Mouse (Mus musculus) forelimb bud, embryonic 11.5 days (tissue): ENCODE measurements around the gene Fut9.

Experiments
- DNase-seq: peaks from one replicate; pipeline ENCODE4 v3.0.0-alpha.2; 2012; ENCODE audit warnings: low read depth, low spot score

Fut9 gene

DNA sequence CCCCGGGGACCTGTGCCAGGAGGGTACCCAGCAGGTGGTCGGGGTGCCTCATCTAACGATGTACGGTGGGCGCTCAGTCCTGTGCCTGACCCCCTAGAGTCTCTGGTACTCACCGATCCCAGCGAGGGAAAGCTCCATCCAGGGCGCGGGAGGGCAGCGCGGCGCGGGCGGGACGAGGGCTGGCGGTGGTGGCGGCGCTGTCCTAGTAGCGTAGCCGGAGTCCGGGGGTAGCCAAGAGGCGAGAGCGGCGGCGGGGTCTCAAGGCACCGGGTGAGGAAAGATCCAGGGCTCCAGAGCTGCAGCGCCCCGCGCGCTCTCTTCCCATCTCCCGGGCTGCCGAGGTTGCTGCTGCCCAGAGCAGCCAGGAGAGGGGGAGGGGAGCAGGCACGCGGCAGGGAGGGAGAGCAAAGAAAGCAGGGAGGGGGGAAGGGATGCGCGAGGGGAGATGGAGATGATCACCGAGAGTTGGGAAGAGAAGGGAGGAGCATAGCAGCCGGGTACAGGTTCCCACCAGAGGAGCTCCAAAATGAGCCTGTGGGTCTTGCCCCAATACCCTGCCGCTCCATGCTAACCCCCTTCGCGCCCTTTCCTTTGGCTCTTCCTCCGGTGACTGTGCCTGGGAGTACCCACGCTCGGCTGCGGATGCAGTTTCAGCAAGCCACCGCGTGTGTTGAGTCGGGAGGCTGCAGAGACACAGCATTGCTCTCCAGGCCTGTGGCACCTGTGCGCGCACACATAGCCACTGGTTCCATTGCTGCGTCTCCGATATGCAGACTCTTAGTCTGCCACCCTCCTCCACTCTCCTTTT, at the start of gene Fut9:
Gene Fut9 (minus strand): TSS at position 769 of the 808 bp plus-strand sequence.
- DNase-seq, result peak; percentile 55

GRCm38 (mm10) chr4:25815783-25816182, 15.7 kb upstream of the Fut9 start:
- DNase-seq, result no peak

GRCm38 (mm10) chr4:25813340-25813739, 13.3 kb upstream of the Fut9 start:
- DNase-seq, result no peak

GRCm38 (mm10) chr4:25810058-25810457, 10.0 kb upstream of the Fut9 start:
- no peak for DNase-seq

DNA sequence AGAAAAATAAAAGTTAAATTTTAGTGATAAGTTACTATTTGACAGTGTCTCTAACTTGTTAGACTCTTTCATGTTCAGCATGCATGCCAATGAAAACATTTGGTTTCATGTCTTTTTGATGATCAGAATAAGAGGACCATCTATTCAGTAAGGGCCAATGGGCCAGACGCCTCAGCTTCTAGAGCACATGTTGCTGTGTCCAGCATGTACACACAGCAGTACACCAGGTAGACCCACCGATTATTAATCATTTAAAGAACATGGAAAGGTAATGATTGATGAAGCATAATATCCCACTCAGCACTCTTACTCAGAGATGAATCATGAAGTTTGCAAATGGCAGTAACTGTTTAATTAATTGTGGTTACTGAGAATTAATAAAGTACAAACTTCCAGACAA, 1.7 kb upstream of the Fut9 start:
- no peak for DNase-seq

DNA sequence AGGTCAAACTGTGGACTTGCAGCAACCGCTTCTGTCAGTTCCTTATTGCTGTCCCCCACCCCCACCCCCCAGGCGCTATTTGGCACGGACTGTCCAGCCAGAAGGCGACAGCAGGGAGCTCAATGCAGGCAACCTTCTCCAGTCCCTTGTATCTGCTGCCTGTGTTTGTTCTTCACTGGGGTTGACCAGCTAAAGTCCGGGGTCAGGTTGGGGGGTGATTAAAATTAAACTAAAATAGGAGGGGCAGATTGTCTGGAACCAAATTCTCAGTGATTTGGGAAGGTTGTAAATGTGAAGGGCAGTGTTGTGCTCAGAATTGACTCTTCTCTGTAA, 206 bp upstream of the Fut9 start:
- DNase-seq, result no peak

DNA sequence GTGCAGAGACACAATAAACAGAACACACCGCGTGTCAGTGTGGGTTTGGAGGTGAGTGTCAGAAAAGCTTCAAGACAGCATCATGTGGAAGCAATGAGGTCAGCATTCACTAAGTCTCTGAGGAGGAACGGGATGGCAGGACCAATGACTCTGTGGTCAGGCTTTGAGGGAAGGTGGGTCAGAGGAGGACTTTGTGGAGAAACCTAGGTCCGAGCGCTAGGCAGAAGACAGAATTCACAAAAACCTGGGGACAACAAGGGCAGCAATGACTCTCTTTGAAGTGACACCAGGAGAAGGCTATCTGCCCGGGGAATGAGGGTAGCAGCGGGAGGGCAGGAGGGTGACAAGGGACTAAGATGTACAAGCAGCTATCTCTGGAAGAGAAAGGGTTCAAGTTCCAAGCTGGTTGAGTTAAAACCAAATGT, 981 bp downstream of the Fut9 start:
- DNase-seq, result no peak

DNA sequence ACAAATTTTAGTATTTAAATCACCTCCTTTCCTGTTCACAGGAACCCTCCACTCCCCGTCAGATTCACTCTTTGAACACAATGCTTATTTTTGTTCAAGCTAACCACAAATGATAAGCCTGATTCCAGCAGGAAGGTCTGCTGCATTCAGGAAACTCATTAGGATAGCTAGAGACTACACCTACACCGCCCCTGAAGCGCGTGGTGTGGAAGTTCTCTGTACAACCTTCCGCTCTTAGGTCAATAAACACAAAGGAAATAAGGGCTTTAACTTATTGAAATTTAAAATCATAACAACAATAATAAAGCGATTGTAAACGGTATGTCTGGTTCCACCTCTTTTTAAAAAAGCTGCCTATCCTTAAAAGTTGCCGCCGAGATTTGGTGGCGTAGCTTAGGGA, 1.6 kb downstream of the Fut9 start:
- no peak for DNase-seq

DNA sequence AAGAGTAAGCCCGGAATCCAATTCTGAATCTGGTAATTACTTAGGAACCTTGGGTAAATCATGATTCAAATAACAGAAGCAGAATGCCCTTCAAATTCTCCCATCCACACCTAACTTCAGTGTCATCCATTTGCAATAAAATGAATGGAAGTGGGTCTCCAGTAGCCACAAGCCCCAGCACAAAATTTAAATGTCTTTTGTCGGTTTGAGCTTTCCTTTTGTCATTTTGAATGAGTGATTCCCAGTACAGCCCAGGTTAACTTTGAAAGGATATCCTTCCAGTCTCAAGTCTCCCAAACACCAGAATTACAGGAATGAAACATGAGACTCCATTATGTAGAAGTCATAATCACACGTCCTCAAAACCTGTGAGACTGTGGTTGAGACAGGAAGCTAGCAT, 3.9 kb downstream of the Fut9 start:
- DNase-seq, result no peak

DNA sequence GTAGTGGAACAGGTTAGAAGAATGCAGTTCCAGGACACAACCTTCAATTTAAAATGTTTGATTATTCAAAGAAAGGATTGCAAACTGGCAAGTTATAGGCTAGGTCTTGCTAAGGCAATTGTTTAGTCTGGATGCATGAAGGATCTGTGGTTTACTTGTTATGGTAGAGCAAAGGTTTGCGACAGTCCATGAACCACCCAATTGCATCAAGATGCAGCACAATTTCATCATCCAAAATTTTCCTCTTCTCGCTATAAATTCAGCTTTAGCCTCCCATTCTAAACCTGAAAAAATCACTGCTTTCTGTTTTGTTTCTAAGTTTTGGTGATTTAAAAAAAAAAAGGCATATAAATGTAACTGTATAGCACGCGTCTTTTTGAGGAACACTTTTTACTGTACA, 14.8 kb downstream of the Fut9 start:
- DNase-seq, result no peak

- DNase-seq, result no peak
Measured at GRCm38 (mm10) chr4:25768657-25769056, 31.4 kb downstream of the Fut9 start.

DNA sequence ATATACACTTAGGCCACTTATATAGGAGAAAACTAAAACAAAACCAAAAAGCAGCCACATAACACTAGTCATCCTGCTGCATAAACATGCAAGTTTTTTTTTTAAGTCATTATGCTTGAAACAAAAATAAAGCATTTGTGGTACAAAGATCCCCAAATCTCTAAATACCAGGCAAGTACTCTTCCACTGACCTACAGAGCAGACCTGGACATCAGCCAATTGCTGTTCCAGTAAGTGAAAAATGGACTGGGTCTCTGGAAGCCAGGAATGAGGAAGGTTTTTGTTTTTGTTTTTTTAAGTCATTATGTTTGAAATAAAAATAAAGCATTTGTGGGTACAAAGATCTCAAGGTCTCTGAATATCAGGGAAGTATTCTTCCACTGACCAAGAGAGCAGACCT, 37.0 kb downstream of the Fut9 start:
- DNase-seq, result no peak

DNA sequence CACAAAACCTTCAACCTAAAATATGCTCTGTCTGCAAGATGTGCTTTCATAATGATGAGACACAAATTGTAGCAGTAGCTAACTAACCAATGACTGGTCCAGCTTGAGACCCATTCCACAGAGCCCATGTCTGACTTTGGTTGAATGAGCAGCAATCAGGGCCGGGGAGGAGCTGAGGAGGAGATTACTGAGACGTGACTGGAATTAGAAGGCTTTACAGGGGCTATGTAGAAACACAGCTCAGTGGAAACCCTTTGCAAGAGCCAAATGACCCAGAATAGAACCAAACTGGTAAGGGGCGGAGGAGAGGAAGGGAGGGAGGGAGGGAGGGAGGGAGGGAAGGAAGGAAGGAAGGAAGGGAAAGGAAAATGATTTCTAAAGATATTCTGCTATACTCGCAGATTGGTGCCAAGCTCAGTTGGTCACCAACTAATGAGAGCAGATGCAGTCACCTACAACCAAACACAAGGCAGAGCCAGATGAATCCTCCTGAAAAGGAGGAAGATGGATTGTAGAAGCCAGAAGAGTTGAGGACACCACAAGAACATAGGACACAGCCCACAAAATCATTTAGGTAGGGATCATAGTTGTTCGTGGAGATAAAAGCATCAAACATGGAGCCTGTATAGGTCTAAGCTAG, 42.0 kb downstream of the Fut9 start:
- no peak for DNase-seq

GRCm38 (mm10) chr4:25741553-25741952, 58.5 kb downstream of the Fut9 start:
- DNase-seq, result no peak

DNA sequence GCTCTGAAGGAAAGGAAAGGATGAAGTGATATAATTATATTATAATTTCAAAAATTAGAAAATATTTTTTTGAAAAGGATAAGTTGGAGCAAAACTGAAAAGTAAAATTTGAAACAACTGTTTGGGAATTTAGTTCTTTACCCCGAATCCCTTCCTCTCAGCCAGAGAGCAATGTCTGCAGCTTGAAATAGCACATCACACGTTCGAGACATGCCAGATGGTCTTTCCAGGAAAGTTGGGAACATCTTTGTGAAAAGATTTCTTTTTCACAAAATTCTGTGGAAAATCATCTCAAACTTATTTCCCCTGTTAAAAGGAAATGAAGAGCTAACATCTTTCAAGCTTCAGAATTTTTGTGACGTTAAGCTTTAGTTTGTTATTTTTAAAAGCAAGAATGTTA, 61.3 kb downstream of the Fut9 start:
- DNase-seq, result no peak

- no peak for DNase-seq
Measured at GRCm38 (mm10) chr4:25721576-25721975, 78.5 kb downstream of the Fut9 start.

- DNase-seq, result no peak
Measured at GRCm38 (mm10) chr4:25713907-25714306, 86.1 kb downstream of the Fut9 start.

GRCm38 (mm10) chr4:25684976-25685375, 115.1 kb downstream of the Fut9 start:
- no peak for DNase-seq

GRCm38 (mm10) chr4:25664196-25664595, 135.8 kb downstream of the Fut9 start:
- no peak for DNase-seq

- no peak for DNase-seq
Measured at GRCm38 (mm10) chr4:25661204-25661727, 138.8 kb downstream of the Fut9 start.

DNA sequence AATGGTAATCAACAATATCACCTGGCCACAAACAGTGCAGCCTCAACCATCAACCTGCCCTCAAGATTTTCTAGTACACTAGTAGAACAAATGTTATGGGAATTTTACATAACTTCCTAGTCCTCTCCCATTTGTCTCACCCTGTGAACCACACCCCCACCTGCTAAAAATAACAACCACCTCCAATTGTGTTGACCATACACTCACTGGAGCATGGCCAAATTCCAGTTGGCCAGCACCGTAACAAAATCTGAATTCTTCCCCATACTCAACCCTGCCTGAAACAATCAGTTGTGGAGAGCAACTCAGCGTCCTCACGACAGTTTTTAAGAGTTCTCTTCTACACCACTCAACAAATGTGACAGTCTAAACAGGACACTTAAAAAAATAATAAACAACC, 141.3 kb downstream of the Fut9 start:
- no peak for DNase-seq

DNA sequence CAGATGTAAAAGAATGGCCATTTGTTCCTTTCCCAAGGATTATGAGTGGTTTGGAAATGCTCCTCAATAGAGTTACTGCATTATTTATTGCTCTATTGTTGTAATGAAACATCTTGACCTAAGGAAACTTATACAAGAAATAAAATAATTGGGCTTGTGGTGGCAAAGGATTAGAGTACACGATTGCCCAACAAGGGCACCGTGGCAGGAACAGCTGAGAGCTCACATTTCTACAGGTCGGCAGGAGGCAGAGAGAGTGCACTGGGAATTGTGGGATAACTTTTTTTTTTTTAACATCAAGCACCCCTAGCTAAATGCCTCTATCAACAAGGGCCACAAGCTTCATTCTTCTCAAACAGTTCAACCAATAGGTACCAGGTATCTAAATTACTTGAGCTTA, 148.1 kb downstream of the Fut9 start:
- DNase-seq, result no peak

GRCm38 (mm10) chr4:25648107-25648506, 151.9 kb downstream of the Fut9 start:
- DNase-seq, result no peak
